ENCODE assay signal across 13 mouse cellular contexts in genomic region chr7:81673359-81674013, GRCm38 (mm10). TPM values are rescaled to one million over a fixed set of nuclear protein-coding genes. Genes with fewer than 3 reads are reported as not detected.
DNase-seq lines count a peak whose midpoint lies in the region; ATAC-seq and TF ChIP-seq lines count a peak whose summit lies in the region.
"Had no signal": no experiment of that assay in that cellular context is flagged by ENCODE, and none has a peak within 500 bp of the region (broad histone marks: within the 10 kb centered on the region; RNA-seq: fewer than 3 reads in every experiment).

No protein-coding gene starts in this region.

- no peak for TF ChIP-seq POLR2A in heart, adult 2 months (IDR thresholded peaks at IDR 0.05; ENCODE audit: insufficient read depth, low read depth, low read length)

- no peaks in the 10 kb centered on the region for H3K79me2 ChIP-seq in heart, adult 2 months (replicated peaks; ENCODE audit: control insufficient read depth, insufficient read depth, low read length)

- H3K9me3 ChIP-seq in hindbrain, embryonic 14.5 days (ENCODE audit: control insufficient read depth, low read length): no peaks in the 10 kb centered on the region
- H3K9me3 ChIP-seq: embryonic facial prominence, embryonic 12.5 days; liver, embryonic 12.5 days had no signal

- no peak overlapping the region for H3K9ac ChIP-seq in heart, adult 2 months (ENCODE audit: low read depth, low read length)
- H3K9ac ChIP-seq in hindbrain, embryonic 14.5 days: no peak overlapping the region
- H3K9ac ChIP-seq: embryonic facial prominence, embryonic 12.5 days; liver, embryonic 12.5 days had no signal

- peaks cover 4% of the 10 kb centered on the region; the same call in 1 of the 2 replicates for H3K36me3 ChIP-seq in heart, adult 2 months (ENCODE audit: control insufficient read depth, insufficient read depth, low read length)
- no peaks in the 10 kb centered on the region for H3K36me3 ChIP-seq in hindbrain, embryonic 14.5 days (replicated peaks; ENCODE audit: control insufficient read depth, insufficient read depth)
- H3K36me3 ChIP-seq: embryonic facial prominence, embryonic 12.5 days; liver, embryonic 12.5 days had no signal

- H3K27ac ChIP-seq in heart, adult 2 months: no peak overlapping the region; the same call in 1 of the 2 replicates
- H3K27ac ChIP-seq in hindbrain, embryonic 14.5 days: peak overlapping the region; percentile 51
- H3K27ac ChIP-seq: embryonic facial prominence, embryonic 12.5 days; liver, embryonic 12.5 days had no signal

- peak in 1 of 2 experiments; percentile 23 for DNase-seq in heart, adult 2 months
- DNase-seq in heart, postnatal 36 days: no peak
- peak; percentile 51 for DNase-seq in retina, postnatal 1 day
- no peak for DNase-seq in retina, embryonic 14.5 days (ENCODE audit: low spot score)
- DNase-seq in hindbrain, embryonic 14.5 days (ENCODE audit: low spot score): no peak
- DNase-seq in right cerebral cortex, postnatal 4 days: no peak
- DNase-seq in embryo, embryonic 10 days (ENCODE audit: low spot score): no peak
- DNase-seq in urinary bladder, postnatal 10 days (ENCODE audit: low spot score): no peak
- DNase-seq: adrenal gland, postnatal 25 days; cerebellum, adult 8-10 months; thymus, adult 2 months had no signal

- peak; percentile 88 for ATAC-seq in hindbrain, embryonic 14.5 days (ENCODE audit: low FRiP score)
- ATAC-seq: liver, embryonic 12.5 days had no signal

- no peak overlapping the region for H3K4me3 ChIP-seq in heart, adult 2 months
- no peak overlapping the region for H3K4me3 ChIP-seq in hindbrain, embryonic 14.5 days (replicated peaks; ENCODE audit: low read length)
- H3K4me3 ChIP-seq: embryonic facial prominence, embryonic 12.5 days; liver, embryonic 12.5 days had no signal

- 42% methylated on average over 15 of the region's 15 CpGs for WGBS in heart, adult 2 months
- 36% methylated on average over 15 of the region's 15 CpGs for WGBS in hindbrain, embryonic 14.5 days

- no peaks in the 10 kb centered on the region for H3K27me3 ChIP-seq in heart, adult 2 months (ENCODE audit: control insufficient read depth, insufficient read depth, low read length)
- H3K27me3 ChIP-seq in hindbrain, embryonic 14.5 days (ENCODE audit: control insufficient read depth, insufficient read depth, low read length): no peaks in the 10 kb centered on the region
- H3K27me3 ChIP-seq: embryonic facial prominence, embryonic 12.5 days had no signal

- intact Hi-C loops in heart, adult 2 months (cut with DNase I): no loop called here
- intact Hi-C loops in heart, postnatal 36 days (cut with DNase I): no loop called here

- H3K4me1 ChIP-seq in heart, adult 2 months (ENCODE audit: control insufficient read depth, insufficient read depth, low read length): peaks cover 2% of the 10 kb centered on the region; the same call in 1 of the 2 replicates
- H3K4me1 ChIP-seq in hindbrain, embryonic 14.5 days (replicated peaks; ENCODE audit: control insufficient read depth, insufficient read depth, low read length): peaks cover 14% of the 10 kb centered on the region

- TF ChIP-seq CTCF in heart, adult 2 months (IDR thresholded peaks at IDR 0.05): no peak

- 0 out of 2 replicates have a peak, but pooled peaks have one; percentile 33 for TF ChIP-seq EP300 in heart, adult 2 months (IDR thresholded peaks at IDR 0.05; ENCODE audit: insufficient read depth, low read depth, low read length)

- H3K4me2 ChIP-seq in hindbrain, embryonic 14.5 days (replicated peaks): peak overlapping the region; percentile 16
- H3K4me2 ChIP-seq: embryonic facial prominence, embryonic 12.5 days; liver, embryonic 12.5 days had no signal

RNA-seq across cellular contexts. Expression of gene Homer2, which starts 33.8 kb away (rescaled TPM):
- 10 to 100 TPM; 85.1 to 99.5 TPM for total RNA-seq in heart, adult 2 months (2021)
- polyA plus RNA-seq in heart, adult 2 months (2012; rRNA removed): 33.1 and 39.4 TPM in 2 replicates
- 100 to 1,000 TPM in 1 of 2 experiments, 10 to 100 TPM in 1; 89.6 to 108 TPM for total RNA-seq in heart, postnatal 36 days (2021)
- polyA plus RNA-seq in hindbrain, embryonic 14.5 days (2014; fragmentation: Nextera tagmentation; extraction: Ambion mirVana): 25.7 and 27.8 TPM in 2 replicates
